Mouse (Mus musculus) lung, embryonic 15.5 days (tissue): ENCODE measurements around the gene Sost. TPM values are rescaled to one million over a fixed set of nuclear protein-coding genes. Genes with fewer than 3 reads are reported as not detected.

Experiments used
- ATAC-seq: fragments of 200-750 bp; cut with Nextera tagmentation; 2 replicates; pipeline ENCODE4 v1.8.0; 2017; ENCODE audit warnings: moderate number of reproducible peaks, borderline replicate concordance; ENCODE audit not compliant: low FRiP score, low TSS enrichment; ENCODE audit errors: extremely low read depth
- H3K27ac ChIP-seq: fragments of 300-500 bp; sonication (generic); 2 replicates; pipeline ENCODE4 v1.5.1; 2015; ENCODE audit warnings: moderate library complexity, mild to moderate bottlenecking, inconsistent platforms
- H3K27me3 ChIP-seq: fragments of 300-500 bp; sonication (generic); 2 replicates; pipeline ENCODE4 v1.6.1; 2015; ENCODE audit warnings: inconsistent platforms
- H3K36me3 ChIP-seq: fragments of 300-500 bp; sonication (generic); 2 replicates; pipeline ENCODE4 v1.6.1; 2015; ENCODE audit warnings: inconsistent platforms
- H3K4me1 ChIP-seq: fragments of 300-500 bp; sonication (generic); 2 replicates; pipeline ENCODE4 v1.6.1; 2015; ENCODE audit warnings: inconsistent platforms
- H3K4me2 ChIP-seq: fragments of 300-500 bp; sonication (generic); 2 replicates; pipeline ENCODE4 v1.6.1; 2015; ENCODE audit warnings: inconsistent platforms, mild to moderate bottlenecking, moderate library complexity
- H3K4me3 ChIP-seq: fragments of 300-500 bp; sonication (generic); 2 replicates; pipeline ENCODE4 v1.5.1; 2015; ENCODE audit warnings: mild to moderate bottlenecking, inconsistent platforms
- H3K9ac ChIP-seq: fragments of 300-500 bp; sonication (generic); 2 replicates; pipeline ENCODE4 v1.6.1; 2015; ENCODE audit warnings: inconsistent platforms
- H3K9me3 ChIP-seq: fragments of 300-500 bp; sonication (generic); 2 replicates; pipeline ENCODE4 v1.6.1; 2016; ENCODE audit warnings: inconsistent platforms
- WGBS: fragments of 180-500 bp; shearing (Covaris S2); methylation state at CpG from one replicate; pipeline ENCODE4 v1.1.7; 2015; 5-methylcytosine and 5-hydroxymethylcytosine counted together
- polyA plus RNA-seq: library from polyadenylated mRNA; unstranded; fragments of >200 nt; fragmentation: Nextera tagmentation; extraction: Ambion mirVana; gene quantifications from 2 replicates; pipeline ENCODE4 v1.2.1, GENCODE M21; 2015

Sost gene
- polyA plus RNA-seq, 1 experiment from 2014 or later: 0.44 TPM

GRCm38 (mm10) chr11:101918609-101919008, 48.2 kb downstream of the Sost start:
- Histone ChIP-seq H3K9me3 (no peaks in the 10 kb centered on the region), H3K4me3 (no peak overlapping the region), H3K9ac (no peak overlapping the region), H3K36me3 (no peaks in the 10 kb centered on the region), H3K27ac (no peak overlapping the region), H3K27me3 (peaks cover 8% of the 10 kb centered on the region), H3K4me1 (peaks cover 9% of the 10 kb centered on the region; the same call in 1 of the 2 replicates), H3K4me2 (no peak overlapping the region)
- 61% methylated on average over 3 of the region's 3 CpGs for WGBS
- ATAC-seq: no peak

DNA sequence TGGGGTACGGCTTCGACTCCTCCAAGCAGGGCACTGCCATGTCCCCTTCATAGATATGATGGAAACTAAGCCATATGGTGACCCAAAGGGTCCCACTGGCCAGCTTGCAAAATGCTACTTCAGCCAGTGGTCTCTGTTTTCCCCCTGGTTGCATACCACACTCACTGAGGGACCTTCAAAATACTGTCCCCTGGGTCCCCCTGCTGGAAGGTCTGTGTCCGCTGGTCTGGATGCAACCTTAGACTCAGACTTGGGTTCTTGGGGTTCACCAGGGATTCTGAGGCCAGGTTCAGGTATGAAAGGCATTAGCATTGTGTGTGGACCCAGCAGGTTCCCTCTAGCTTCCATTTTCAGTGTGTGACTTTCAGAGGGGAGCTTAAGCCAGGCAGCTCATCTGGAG, 50.0 kb downstream of the Sost start:
- no peak overlapping the region for H3K9ac ChIP-seq
- peaks cover 8% of the 10 kb centered on the region for H3K27me3 ChIP-seq
- H3K4me1 ChIP-seq: peaks cover 9% of the 10 kb centered on the region; the same call in 1 of the 2 replicates
- no peak overlapping the region for H3K4me2 ChIP-seq
- 72% methylated on average over 3 of the region's 3 CpGs for WGBS
- H3K4me3 ChIP-seq: no peak overlapping the region
- no peaks in the 10 kb centered on the region for H3K36me3 ChIP-seq
- no peak overlapping the region for H3K27ac ChIP-seq
- H3K9me3 ChIP-seq: no peaks in the 10 kb centered on the region
- no peak for ATAC-seq

GRCm38 (mm10) chr11:101913591-101913990, 53.2 kb downstream of the Sost start:
- no peak overlapping the region for H3K4me2 ChIP-seq
- H3K27ac ChIP-seq: no peak overlapping the region
- no peaks in the 10 kb centered on the region for H3K4me1 ChIP-seq
- H3K4me3 ChIP-seq: no peak overlapping the region
- WGBS: 48% methylated on average over 8 of the region's 8 CpGs
- H3K36me3 ChIP-seq: no peaks in the 10 kb centered on the region
- no peak for ATAC-seq
- no peak overlapping the region for H3K9ac ChIP-seq
- H3K27me3 ChIP-seq: peaks cover 15% of the 10 kb centered on the region
- H3K9me3 ChIP-seq: no peaks in the 10 kb centered on the region

Other genes starting within 250 kb of the Sost start
- 29.0 and 31.2 TPM in 2 replicates for gene Dhx8, start 234.1 kb downstream of the Sost start, polyA plus RNA-seq
- 12.5 and 12.9 TPM in 2 replicates for gene Etv4, start 181.6 kb downstream of the Sost start, polyA plus RNA-seq
- 10.3 and 10.4 TPM in 2 replicates for gene Meox1, start 72.6 kb downstream of the Sost start, polyA plus RNA-seq
- gene Cfap97d1, start 17.3 kb upstream of the Sost start, polyA plus RNA-seq: not detected in 2 replicates
- 18.8 and 20.0 TPM in 2 replicates for gene Dusp3, start 20.0 kb upstream of the Sost start, polyA plus RNA-seq
- 3.8 and 3.9 TPM in 2 replicates for gene Mpp3, start 61.4 kb upstream of the Sost start, polyA plus RNA-seq
- 0.59 and 0.63 TPM in 2 replicates for gene Cd300lg, start 74.5 kb upstream of the Sost start, polyA plus RNA-seq
- gene Mpp2, start 121.5 kb upstream of the Sost start, polyA plus RNA-seq: 5.8 and 6.9 TPM in 2 replicates
- gene Ppy, start 134.3 kb upstream of the Sost start, polyA plus RNA-seq: not detected in 2 replicates
- not detected in 2 replicates for gene Pyy, start 140.8 kb upstream of the Sost start, polyA plus RNA-seq
- gene Nags, start 178.5 kb upstream of the Sost start, polyA plus RNA-seq: 0.46 and 0.67 TPM in 2 replicates
- 31.9 and 36.5 TPM in 2 replicates for gene Tmem101, start 189.4 kb upstream of the Sost start, polyA plus RNA-seq
- gene Lsm12, start 218.3 kb upstream of the Sost start, polyA plus RNA-seq: 112 and 136 TPM in 2 replicates
- 31.5 and 33.3 TPM in 2 replicates for gene G6pc3, start 222.6 kb upstream of the Sost start, polyA plus RNA-seq